Mouse (Mus musculus): Measurements from ENCODE around the gene Acta1.

DNA sequence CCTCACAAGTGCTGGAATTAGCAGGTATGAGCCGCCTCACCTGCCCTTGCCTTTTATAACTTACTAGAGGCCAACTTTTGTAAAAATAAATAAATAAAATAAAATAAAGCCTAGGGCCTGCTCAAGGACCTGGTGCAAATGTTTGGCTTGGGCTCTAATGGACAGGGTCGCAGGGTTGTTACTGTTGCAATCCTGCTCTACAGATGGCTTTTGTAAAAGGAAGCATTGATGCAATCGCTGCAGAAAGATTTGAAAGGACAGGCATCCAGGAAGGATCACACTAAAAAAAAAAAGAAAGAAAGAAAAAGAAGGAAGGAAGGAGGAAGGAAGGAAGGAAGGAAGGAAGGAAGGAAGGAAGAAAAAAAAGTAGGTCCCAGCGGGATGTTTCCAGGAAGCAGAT is 34.2 kb downstream of the Acta1 start:
- TF ChIP-seq POLR2A (IDR thresholded peaks at IDR 0.05; ENCODE audit: insufficient read depth, low read depth, low read length): no peak
- no peak for TF ChIP-seq CTCF (IDR thresholded peaks at IDR 0.05; ENCODE audit: insufficient read depth, low read depth, low read length)
